Mouse (Mus musculus): ENCODE measurements at regions not wholly inside any gene's neighbourhood (a gene's known extent, or its start where the extent isn't known, plus 50 kb on each side); places are given as distances from the start of the nearest gene placed in this dataset.
"Not testable (repeated sequence)": the region's sequence is repeated elsewhere in the genome, so short reads cannot be mapped to it uniquely, and the experiment has no call there.

DNA sequence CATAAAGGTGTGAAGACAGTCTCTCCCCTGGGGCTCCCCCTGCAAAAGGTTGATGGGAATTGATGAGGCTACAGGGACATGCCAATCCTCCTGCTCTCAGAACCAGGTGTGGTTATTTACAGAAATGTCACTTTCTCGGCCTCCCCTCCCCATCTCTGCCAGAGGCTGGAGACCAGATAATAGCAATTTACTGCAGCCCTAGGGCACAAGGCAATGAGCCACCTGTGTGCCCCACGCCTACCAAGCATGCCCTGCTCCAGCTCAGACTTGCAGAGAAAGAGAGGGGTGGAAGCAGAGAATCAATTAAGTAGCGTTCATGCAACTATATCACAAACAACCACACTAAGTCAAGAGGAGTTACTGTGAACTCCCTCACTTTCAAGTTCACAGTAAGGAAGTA, 75.5 kb upstream of the Galnt18 start:
- intact Hi-C loops (cut with DNase I) = no loop called here
- no peak for DNase-seq

DNA sequence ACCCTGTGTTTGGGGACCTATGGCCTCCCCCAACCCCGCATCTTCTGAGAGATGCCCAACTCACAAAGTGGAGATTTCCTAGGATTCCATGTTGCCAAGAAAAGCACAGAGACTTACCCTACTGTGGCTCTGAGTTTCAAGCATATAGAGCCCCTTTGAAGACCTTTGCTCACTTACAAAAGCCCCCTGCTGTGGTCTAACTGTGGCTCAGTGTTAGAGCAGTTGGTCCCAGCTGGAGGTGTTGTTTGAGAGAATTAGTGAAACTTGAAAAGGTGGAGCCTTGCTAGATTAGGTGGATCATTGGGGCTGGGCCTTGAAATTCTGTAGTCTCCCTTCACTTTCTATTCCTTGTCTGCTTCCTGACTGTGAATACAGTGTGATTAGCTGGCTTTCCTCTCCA, 66.6 kb upstream of the Galnt18 start:
- intact Hi-C loops (cut with DNase I) = no loop called here
- no peak for DNase-seq

DNA sequence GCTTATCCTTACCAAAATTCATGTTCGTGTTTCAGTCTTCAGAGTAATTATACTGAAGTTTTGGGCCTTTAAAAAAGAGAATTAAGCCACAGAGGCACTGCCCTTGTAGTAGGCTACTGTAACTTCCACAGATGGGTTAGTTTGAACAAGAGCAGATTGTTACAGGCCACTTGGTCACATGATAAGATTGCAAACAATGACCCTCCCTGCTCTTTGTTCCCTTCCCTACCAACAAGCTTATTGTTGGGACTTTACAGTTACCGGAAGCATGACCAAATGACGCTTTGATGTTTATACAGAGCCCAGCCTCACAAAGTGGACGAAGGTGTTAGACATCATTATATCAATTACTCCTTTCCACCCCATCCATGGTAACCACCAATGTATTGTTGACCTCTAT, 63.9 kb upstream of the Galnt18 start:
- DNase-seq = no peak
- intact Hi-C loops (cut with DNase I) = no loop called here

DNA sequence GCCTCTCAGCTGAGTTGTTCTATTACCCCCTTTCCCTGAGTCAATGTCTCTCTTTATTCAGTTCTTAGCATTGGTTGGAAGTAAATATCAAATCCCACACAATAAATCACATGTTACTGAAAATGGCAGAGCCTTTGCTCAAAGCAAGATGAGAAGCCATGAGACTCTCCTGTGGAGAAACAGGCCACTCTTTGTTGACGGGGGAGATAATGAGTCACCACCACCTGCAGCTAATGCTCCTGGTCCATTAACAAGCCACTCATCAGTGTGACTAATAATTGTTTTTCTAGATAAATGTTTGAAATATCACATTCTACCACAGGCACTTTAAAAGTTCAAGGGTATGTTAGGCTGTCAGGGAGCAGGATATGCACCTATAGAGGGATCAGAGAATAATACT, 61.0 kb upstream of the Galnt18 start:
- intact Hi-C loops (cut with DNase I) = no loop called here

DNA sequence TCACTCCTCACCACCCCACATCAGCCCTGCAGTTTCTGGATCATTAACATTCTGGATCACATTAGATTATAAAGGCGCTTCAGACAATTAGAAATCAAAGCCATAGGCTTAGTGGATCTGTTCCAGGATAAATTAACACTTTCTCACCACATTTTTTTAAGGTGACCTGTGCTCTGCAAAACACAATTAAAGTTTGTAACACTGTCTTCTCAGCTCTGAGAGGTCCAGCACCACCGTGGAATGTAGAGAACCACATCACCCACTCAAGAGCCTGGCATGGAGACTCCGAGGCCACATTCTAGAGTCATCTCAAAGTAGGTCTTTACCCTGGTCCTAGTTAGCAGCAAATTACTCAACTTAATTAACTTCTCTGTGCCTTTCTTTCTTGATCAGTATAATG, 58.4 kb upstream of the Galnt18 start:
- no peak for DNase-seq
- intact Hi-C loops (cut with DNase I) = no loop called here

More for the DNA sequence above, 61.0 kb upstream of the Galnt18 start:
- no peak for DNase-seq

DNA sequence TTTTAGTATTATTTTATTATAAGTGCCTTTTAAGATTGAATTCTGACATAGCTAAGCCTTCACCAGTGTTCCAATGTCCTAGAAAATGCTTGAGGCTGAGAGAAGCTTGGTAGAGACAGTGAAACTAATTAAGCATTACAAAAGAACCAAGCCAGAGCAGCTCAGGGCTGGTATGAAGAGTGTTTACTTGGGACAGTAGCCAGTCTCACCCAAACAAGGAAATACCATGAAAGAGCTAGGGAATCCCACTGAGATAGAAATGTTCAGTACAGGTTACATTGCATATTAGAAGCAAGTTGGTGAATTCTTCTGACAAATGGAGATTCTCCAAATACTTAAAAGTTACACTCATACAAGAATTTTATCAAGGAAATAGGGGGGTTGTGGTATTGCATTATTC, 54.6 kb upstream of the Galnt18 start:
- DNase-seq; intact Hi-C loops (cut with DNase I): not testable (repeated sequence)

DNA sequence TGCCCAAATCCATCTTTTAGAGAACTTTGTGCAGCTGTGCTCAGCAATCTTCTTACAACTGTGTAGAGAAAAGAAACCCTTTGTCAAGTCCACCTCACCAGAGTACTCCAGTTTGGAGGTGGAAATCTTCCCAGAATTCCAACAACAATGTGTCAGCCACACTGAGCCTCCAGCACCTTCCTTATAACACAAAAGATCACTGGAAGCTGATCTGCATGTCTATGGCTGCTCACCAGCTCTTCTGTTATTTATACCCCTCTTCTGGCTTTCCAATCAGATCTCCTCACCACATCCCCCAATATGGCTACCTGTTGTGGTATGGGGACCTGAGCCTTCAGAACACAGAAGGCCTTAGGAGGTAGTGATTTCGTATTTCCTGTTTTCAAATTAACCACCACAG, 50.2 kb upstream of the Galnt18 start:
- intact Hi-C loops (cut with DNase I) = no loop called here
- no peak for DNase-seq

Measured in heart, postnatal 36 days (tissue).